Mouse (Mus musculus) midbrain, embryonic 11.5 days (tissue): ENCODE measurements at regions not wholly inside any gene's neighbourhood (a gene's known extent, or its start where the extent isn't known, plus 50 kb on each side); places are given as distances from the start of the nearest gene placed in this dataset.

Experiments used
- ATAC-seq: fragments of 200-750 bp; cut with Nextera tagmentation; 2 replicates; pipeline ENCODE4 v1.8.0; 2017; ENCODE audit warnings: moderate TSS enrichment, moderate library complexity; ENCODE audit not compliant: low FRiP score
- DNase-seq: peaks from one replicate; pipeline ENCODE4 v3.0.0; 2015; ENCODE audit warnings: low spot score; ENCODE audit errors: missing footprints
- H3K27ac ChIP-seq: fragments of 300-500 bp; sonication (generic); 2 replicates; pipeline ENCODE4 v1.5.1; 2014; ENCODE audit warnings: low read depth, low read length
- H3K27me3 ChIP-seq: fragments of 300-500 bp; sonication (generic); 2 replicates; pipeline ENCODE4 v1.6.1; 2014; ENCODE audit warnings: mild to moderate bottlenecking, low read length, moderate library complexity, mixed read lengths; ENCODE audit not compliant: control insufficient read depth, insufficient read depth
- H3K36me3 ChIP-seq: fragments of 300-500 bp; sonication (generic); 2 replicates; pipeline ENCODE4 v1.6.1; 2014; ENCODE audit warnings: mild to moderate bottlenecking, low read length, moderate library complexity, mixed read lengths; ENCODE audit not compliant: control insufficient read depth, insufficient read depth
- H3K4me1 ChIP-seq: fragments of 300-500 bp; sonication (generic); 2 replicates; pipeline ENCODE4 v1.6.1; 2014; ENCODE audit warnings: low read length; ENCODE audit not compliant: control insufficient read depth, insufficient read depth
- H3K4me2 ChIP-seq: fragments of 300-500 bp; sonication (generic); 2 replicates; pipeline ENCODE4 v1.6.1; 2014; ENCODE audit warnings: mild to moderate bottlenecking, moderate library complexity
- H3K4me3 ChIP-seq: fragments of 300-500 bp; sonication (generic); 2 replicates; pipeline ENCODE4 v1.5.1; 2014; ENCODE audit warnings: low read depth, low read length
- H3K9ac ChIP-seq: fragments of 300-500 bp; sonication (generic); 2 replicates; pipeline ENCODE4 v1.6.1; 2014; ENCODE audit warnings: low read length
- H3K9me3 ChIP-seq: fragments of 300-500 bp; sonication (generic); 2 replicates; pipeline ENCODE4 v1.6.1; 2016; ENCODE audit warnings: low read length; ENCODE audit not compliant: control insufficient read depth
- whole genome bisulfite sequencing: fragments of 180-500 bp; shearing (Covaris S2); extraction: QIAGEN DNeasy Blood & Tissue Kit; methylation state at CpG from one replicate; pipeline ENCODE4 v1.1.7; 2014; 5-methylcytosine and 5-hydroxymethylcytosine counted together

DNA sequence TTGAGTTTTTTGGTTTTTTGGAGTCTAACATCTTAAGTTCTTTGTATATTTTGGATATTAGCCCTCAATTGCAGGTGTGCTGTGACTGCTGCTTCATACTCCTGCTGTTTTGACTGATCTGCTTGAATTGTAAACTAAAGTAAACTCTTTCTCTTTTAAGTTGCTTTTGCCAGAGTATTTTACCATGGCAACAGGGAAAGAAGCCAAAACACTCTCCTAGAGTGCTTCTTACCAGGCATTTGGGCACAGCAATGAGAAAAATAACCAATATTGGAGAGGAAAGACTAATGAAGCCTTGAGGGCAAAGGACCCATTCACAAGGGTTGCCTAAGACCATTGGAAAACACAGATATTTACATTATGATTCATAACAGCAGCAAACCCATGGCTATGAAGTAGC is 437.3 kb downstream of the Wdr11 start:
- Histone ChIP-seq H3K27ac (no peak overlapping the region), H3K4me1 (no peaks in the 10 kb centered on the region), H3K4me3 (no peak overlapping the region), H3K27me3 (no peaks in the 10 kb centered on the region), H3K36me3 (no peaks in the 10 kb centered on the region), H3K9ac (no peak overlapping the region), H3K4me2 (no peak overlapping the region), H3K9me3 (no peaks in the 10 kb centered on the region)
- no peak for DNase-seq
- ATAC-seq: no peak

DNA sequence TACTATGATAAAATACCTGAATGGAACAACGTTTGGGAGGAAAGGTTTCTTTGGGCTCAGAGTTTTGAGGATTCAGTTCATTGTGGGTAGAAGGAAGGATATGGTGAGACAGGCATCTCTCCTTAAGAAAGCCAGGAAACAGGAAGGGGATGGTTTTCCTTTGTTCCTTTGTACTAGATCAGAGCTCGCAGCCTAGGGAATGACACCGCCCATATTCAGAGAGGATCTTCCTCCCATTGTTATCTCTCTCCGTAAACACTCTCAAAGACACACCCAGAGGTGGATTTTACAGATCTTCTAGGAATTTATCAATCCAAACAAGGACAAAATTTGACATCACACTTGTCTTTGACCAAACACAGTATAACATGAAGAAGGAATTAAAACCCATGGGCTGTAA is 439.0 kb downstream of the Wdr11 start:
- no peak for DNase-seq
- Histone ChIP-seq H3K4me1 (no peaks in the 10 kb centered on the region), H3K27me3 (no peaks in the 10 kb centered on the region), H3K4me2 (no peak overlapping the region), H3K36me3 (no peaks in the 10 kb centered on the region), H3K4me3 (no peak overlapping the region), H3K9me3 (no peaks in the 10 kb centered on the region), H3K27ac (no peak overlapping the region), H3K9ac (no peak overlapping the region)
- 89% methylated on average over 4 of the region's 4 CpGs for WGBS
- no peak for ATAC-seq

DNA sequence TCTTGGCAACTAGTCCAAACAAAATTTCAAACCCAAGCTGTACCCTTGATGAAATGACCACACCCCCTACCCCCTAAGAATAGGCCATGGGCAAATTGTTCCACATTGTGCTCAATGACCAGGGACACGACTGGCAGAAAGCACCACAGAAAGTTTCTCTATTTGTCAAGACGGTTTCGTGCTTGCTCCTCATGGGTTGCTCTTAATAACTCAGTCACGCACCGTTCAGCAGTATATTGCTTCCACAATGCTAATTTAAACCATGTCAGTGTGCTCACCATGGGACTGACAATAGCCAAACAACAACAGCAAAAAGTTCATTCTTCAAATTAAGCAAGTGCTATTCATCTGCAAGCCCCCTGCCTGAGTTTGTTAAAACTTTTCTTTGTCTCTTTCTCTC is 444.6 kb downstream of the Wdr11 start:
- WGBS: 23% methylated on average over 5 of the region's 5 CpGs
- Histone ChIP-seq H3K4me2 (no peak overlapping the region), H3K27ac (no peak overlapping the region), H3K36me3 (no peaks in the 10 kb centered on the region), H3K9ac (no peak overlapping the region), H3K27me3 (no peaks in the 10 kb centered on the region), H3K4me3 (no peak overlapping the region), H3K4me1 (no peaks in the 10 kb centered on the region), H3K9me3 (no peaks in the 10 kb centered on the region)
- DNase-seq: no peak
- no peak for ATAC-seq

GRCm38 (mm10) chr7:130036845-130037572 is 445.3 kb downstream of the Wdr11 start:
- Histone ChIP-seq H3K4me3 (no peak overlapping the region), H3K4me2 (no peak overlapping the region), H3K9ac (no peak overlapping the region), H3K36me3 (no peaks in the 10 kb centered on the region), H3K9me3 (no peaks in the 10 kb centered on the region), H3K27me3 (no peaks in the 10 kb centered on the region), H3K27ac (no peak overlapping the region), H3K4me1 (no peaks in the 10 kb centered on the region)
- ATAC-seq: no peak
- DNase-seq: peak; percentile 86
- WGBS: 79% methylated on average over 8 of the region's 8 CpGs

- Histone ChIP-seq H3K4me3 (no peak overlapping the region), H3K27me3 (no peaks in the 10 kb centered on the region), H3K27ac (no peak overlapping the region), H3K9ac (no peak overlapping the region), H3K9me3 (no peaks in the 10 kb centered on the region), H3K4me2 (no peak overlapping the region), H3K4me1 (no peaks in the 10 kb centered on the region), H3K36me3 (no peaks in the 10 kb centered on the region)
- ATAC-seq (no peak), DNase-seq (no peak)
- 70% methylated on average over 4 of the region's 4 CpGs for WGBS
Measured at GRCm38 (mm10) chr7:130037573-130037925, 445.9 kb downstream of the Wdr11 start.

- Histone ChIP-seq H3K9ac (no peak overlapping the region), H3K4me2 (no peak overlapping the region), H3K27ac (no peak overlapping the region), H3K9me3 (no peaks in the 10 kb centered on the region), H3K27me3 (no peaks in the 10 kb centered on the region), H3K36me3 (no peaks in the 10 kb centered on the region), H3K4me1 (peaks cover 4% of the 10 kb centered on the region; the same call in 1 of the 2 replicates), H3K4me3 (no peak overlapping the region)
- WGBS: 74% methylated on average over 8 of the region's 8 CpGs
- ATAC-seq (no peak), DNase-seq (no peak)
Measured at GRCm38 (mm10) chr7:130040596-130040995, 448.9 kb downstream of the Wdr11 start.

DNA sequence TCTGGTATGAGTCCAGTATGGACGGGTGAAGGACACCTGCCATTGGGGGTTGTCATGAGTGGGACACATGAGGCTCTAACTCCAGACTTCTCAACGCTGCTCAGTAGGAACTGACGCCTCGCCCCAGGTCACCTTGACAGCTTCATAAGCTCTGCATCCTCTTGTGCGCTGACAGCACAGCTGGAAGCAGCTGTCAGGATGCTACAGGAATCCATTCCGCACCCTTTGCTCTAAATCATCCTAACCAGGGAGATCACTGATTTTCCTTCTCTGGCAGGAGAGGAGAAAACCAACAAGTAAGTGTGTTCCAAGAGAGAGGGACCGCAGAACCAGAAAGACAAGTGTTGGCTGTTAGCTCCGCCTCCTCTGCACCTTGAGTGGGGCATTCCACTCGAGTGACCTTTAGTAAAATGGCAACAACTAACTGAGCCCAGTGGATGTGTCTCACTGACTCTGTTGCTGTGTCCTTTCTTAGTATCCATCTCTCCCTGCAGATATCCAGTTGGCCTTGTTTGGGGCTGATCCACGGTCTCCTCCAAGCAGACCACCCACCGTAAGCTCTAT is 449.8 kb downstream of the Wdr11 start:
- Histone ChIP-seq H3K9me3 (no peaks in the 10 kb centered on the region), H3K4me1 (peaks cover 7% of the 10 kb centered on the region), H3K36me3 (no peaks in the 10 kb centered on the region), H3K27ac (no peak overlapping the region), H3K9ac (no peak overlapping the region), H3K4me3 (no peak overlapping the region), H3K27me3 (no peaks in the 10 kb centered on the region), H3K4me2 (no peak overlapping the region)
- 87% methylated on average over 11 of the region's 11 CpGs for WGBS
- ATAC-seq (no peak), DNase-seq (no peak)

DNA sequence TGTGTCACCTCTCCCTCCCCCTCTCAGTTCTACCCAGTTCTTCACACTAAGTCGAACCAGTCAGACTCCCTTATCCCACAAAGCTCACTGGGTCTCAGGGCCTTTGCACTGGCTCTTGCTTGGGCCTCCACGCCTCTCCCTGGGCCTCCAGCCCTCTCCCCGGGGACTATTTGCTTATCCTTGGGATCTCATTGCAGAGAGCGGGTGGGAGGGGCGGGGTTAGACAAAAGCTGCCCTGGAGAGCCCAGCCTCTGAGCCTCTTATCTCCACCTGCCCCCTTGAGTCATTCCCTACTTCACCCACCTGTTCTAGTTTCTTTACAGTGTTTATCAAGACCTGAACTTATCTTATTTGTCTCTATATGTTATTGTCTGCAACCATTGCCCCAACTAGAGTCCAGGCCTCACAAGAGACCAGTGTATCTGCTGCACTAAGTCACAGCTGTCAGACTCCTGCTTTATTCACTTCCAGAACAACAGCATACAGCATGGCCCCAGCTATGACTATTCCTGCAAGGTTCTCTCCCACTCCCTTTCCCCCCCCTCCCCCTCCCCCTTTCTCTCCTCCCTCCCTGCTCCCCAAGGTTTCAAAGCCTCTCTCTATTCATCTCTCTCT is 450.7 kb downstream of the Wdr11 start:
- WGBS: 47% methylated on average over 5 of the region's 5 CpGs
- peaks cover 7% of the 10 kb centered on the region for H3K4me1 ChIP-seq
- H3K9me3 ChIP-seq: no peaks in the 10 kb centered on the region
- H3K36me3 ChIP-seq: no peaks in the 10 kb centered on the region
- no peak overlapping the region for H3K9ac ChIP-seq
- no peak for DNase-seq
- no peaks in the 10 kb centered on the region for H3K27me3 ChIP-seq
- ATAC-seq: no peak
- H3K27ac ChIP-seq: no peak overlapping the region
- no peak overlapping the region for H3K4me3 ChIP-seq
- H3K4me2 ChIP-seq: no peak overlapping the region

- Histone ChIP-seq H3K4me1 (peaks cover 12% of the 10 kb centered on the region), H3K27me3 (no peaks in the 10 kb centered on the region), H3K9ac (no peak overlapping the region), H3K36me3 (no peaks in the 10 kb centered on the region), H3K27ac (no peak overlapping the region), H3K9me3 (no peaks in the 10 kb centered on the region), H3K4me2 (no peak overlapping the region), H3K4me3 (no peak overlapping the region)
- ATAC-seq (no peak), DNase-seq (peak; percentile 85)
- 61% methylated on average over 21 of the region's 21 CpGs for WGBS
Measured at GRCm38 (mm10) chr7:130043397-130044234, 452.0 kb downstream of the Wdr11 start.
